Mouse (Mus musculus): ENCODE results near the gene Slc35f6.

Slc35f6 gene

GRCm38 (mm10) chr5:30621211-30621790 is 26.4 kb upstream of the Slc35f6 start:
- in situ Hi-C loops (cut with MboI; ENCODE audit: low sequenced_read_pairs): no loop called here

GRCm38 (mm10) chr5:30621844-30622176 is 25.9 kb upstream of the Slc35f6 start:
- in situ Hi-C loops (cut with MboI; ENCODE audit: low sequenced_read_pairs): no loop called here

GRCm38 (mm10) chr5:30622177-30622840 is 25.4 kb upstream of the Slc35f6 start:
- in situ Hi-C loops (cut with MboI; ENCODE audit: low sequenced_read_pairs): no loop called here

GRCm38 (mm10) chr5:30622841-30623185 is 24.9 kb upstream of the Slc35f6 start:
- in situ Hi-C loops (cut with MboI; ENCODE audit: low sequenced_read_pairs): no loop called here

- in situ Hi-C loops (cut with MboI; ENCODE audit: low sequenced_read_pairs): no loop called here
Observed at GRCm38 (mm10) chr5:30623380-30623779, 24.4 kb upstream of the Slc35f6 start.

- in situ Hi-C loops (cut with MboI; ENCODE audit: low sequenced_read_pairs): no loop called here
Observed at GRCm38 (mm10) chr5:30624311-30624710, 23.4 kb upstream of the Slc35f6 start.

GRCm38 (mm10) chr5:30624908-30625307 is 22.8 kb upstream of the Slc35f6 start:
- in situ Hi-C loops (cut with MboI; ENCODE audit: low sequenced_read_pairs): no loop called here

GRCm38 (mm10) chr5:30625379-30625778 is 22.4 kb upstream of the Slc35f6 start:
- in situ Hi-C loops (cut with MboI; ENCODE audit: low sequenced_read_pairs): no loop called here

- in situ Hi-C loops (cut with MboI; ENCODE audit: low sequenced_read_pairs): no loop called here
Observed at GRCm38 (mm10) chr5:30626331-30627105, 21.2 kb upstream of the Slc35f6 start.

- in situ Hi-C loops (cut with MboI; ENCODE audit: low sequenced_read_pairs): no loop called here
Observed at GRCm38 (mm10) chr5:30628511-30628910, 19.2 kb upstream of the Slc35f6 start.

GRCm38 (mm10) chr5:30630401-30630800 is 17.3 kb upstream of the Slc35f6 start:
- in situ Hi-C loops (cut with MboI; ENCODE audit: low sequenced_read_pairs): no loop called here

GRCm38 (mm10) chr5:30632134-30632533 is 15.6 kb upstream of the Slc35f6 start:
- in situ Hi-C loops (cut with MboI; ENCODE audit: low sequenced_read_pairs): no loop called here

GRCm38 (mm10) chr5:30636994-30637393 is 10.7 kb upstream of the Slc35f6 start:
- in situ Hi-C loops (cut with MboI; ENCODE audit: low sequenced_read_pairs): loop anchor here (5.0 kb wide), 1 partner anchor 120 kb away; no protein-coding TSS in a partner anchor

GRCm38 (mm10) chr5:30638041-30638440 is 9.7 kb upstream of the Slc35f6 start:
- in situ Hi-C loops (cut with MboI; ENCODE audit: low sequenced_read_pairs): loop anchor here (5.0 kb wide), 1 partner anchor 121 kb away; no protein-coding TSS in a partner anchor

GRCm38 (mm10) chr5:30643477-30644179 is 4.1 kb upstream of the Slc35f6 start:
- in situ Hi-C loops (cut with MboI; ENCODE audit: low sequenced_read_pairs): loop anchor here (5.0 kb wide), 1 partner anchor 216 kb away; no protein-coding TSS in a partner anchor

- in situ Hi-C loops (cut with MboI; ENCODE audit: low sequenced_read_pairs): no loop called here
Observed at GRCm38 (mm10) chr5:30646036-30646435, 1.7 kb upstream of the Slc35f6 start.

GRCm38 (mm10) chr5:30647396-30647795 is 337 bp upstream of the Slc35f6 start:
- in situ Hi-C loops (cut with MboI; ENCODE audit: low sequenced_read_pairs): no loop called here

- in situ Hi-C loops (cut with MboI; ENCODE audit: low sequenced_read_pairs): no loop called here
Observed at GRCm38 (mm10) chr5:30649558-30649957, 1.8 kb downstream of the Slc35f6 start.

- in situ Hi-C loops (cut with MboI; ENCODE audit: low sequenced_read_pairs): no loop called here
Observed at GRCm38 (mm10) chr5:30650756-30651155, 3.0 kb downstream of the Slc35f6 start.

- in situ Hi-C loops (cut with MboI; ENCODE audit: low sequenced_read_pairs): no loop called here
Observed at GRCm38 (mm10) chr5:30651554-30651953, 3.8 kb downstream of the Slc35f6 start.

- in situ Hi-C loops (cut with MboI; ENCODE audit: low sequenced_read_pairs): no loop called here
Observed at GRCm38 (mm10) chr5:30653246-30653645, 5.5 kb downstream of the Slc35f6 start.
